Mouse (Mus musculus) neutrophil, adult 59 days (primary cell): ENCODE measurements around the gene Klhl36. TPM values are rescaled to one million over a fixed set of nuclear protein-coding genes. Genes with fewer than 3 reads are reported as not detected.

Experiments
- total RNA-seq, 2 experiments: library from RNA; stranded (reverse); gene quantifications; 1 replicate in 1 of 2; 2 replicates in 1 of 2; pipeline ENCODE4 v1.2.4; 2023

The Klhl36 gene
- total RNA-seq, result 10 to 100 TPM; 15.0 to 16.8 TPM

GRCm38 (mm10) chr8:119861706-119862389 is at the start of gene Klhl36:
TSS of gene Klhl36 (plus strand) at chr8:119862266.

GRCm38 (mm10) chr8:119840275-119840808 is 21.7 kb upstream of the Klhl36 start, which contains the start of gene Cotl1:
TSS of gene Cotl1 (minus strand) at chr8:119840544.

GRCm38 (mm10) chr8:119909944-119910546 is 48.0 kb downstream of the Klhl36 start, which contains the start of gene Usp10:
TSS of gene Usp10 (plus strand) at chr8:119910360.

GRCm38 (mm10) chr8:119910547-119911257 is 48.6 kb downstream of the Klhl36 start, which contains the start of gene Gm20388:
TSS of gene Gm20388 (plus strand) at chr8:119910841.

Other genes with a start within 250 kb of the Klhl36 start
- gene Adad2, start 249.5 kb upstream of the Klhl36 start, total RNA-seq, result not detected
- not detected for gene Kcng4, start 226.6 kb upstream of the Klhl36 start, total RNA-seq
- gene Wfdc1, start 195.9 kb upstream of the Klhl36 start, total RNA-seq, result not detected
- gene Atp2c2, start 162.3 kb upstream of the Klhl36 start, total RNA-seq, result under 1 TPM; 0.20 to 0.26 TPM
- gene Tldc1, start 83.8 kb upstream of the Klhl36 start, total RNA-seq, result 1 to 10 TPM; 2.6 to 7.0 TPM
- gene Cotl1, start 21.7 kb upstream of the Klhl36 start, total RNA-seq, result 1,000 to 10,000 TPM in 1 of 2 experiments, 100 to 1,000 TPM in 1; 943 to 1,046 TPM
- 10 to 100 TPM; 25.6 to 27.3 TPM for gene Usp10, start 48.1 kb downstream of the Klhl36 start, total RNA-seq
- 10 to 100 TPM in 1 of 2 experiments, 1 to 10 TPM in 1; 8.0 to 10.5 TPM for gene Gm20388, start 48.6 kb downstream of the Klhl36 start, total RNA-seq
- 100 to 1,000 TPM in 1 of 2 experiments, 10 to 100 TPM in 1; 83.4 to 107 TPM for gene Crispld2, start 130.2 kb downstream of the Klhl36 start, total RNA-seq
- gene Zdhhc7, start 239.2 kb downstream of the Klhl36 start, total RNA-seq, result 10 to 100 TPM; 38.8 to 48.4 TPM